Mouse (Mus musculus) lung, postnatal 0 days (tissue): ENCODE data around the gene Csdc2.
"Not testable (repeated sequence)": the region's sequence is repeated elsewhere in the genome, so short reads cannot be mapped to it uniquely, and the experiment has no call there.

Experiments used
- CTCF ChIP-seq: IDR thresholded peaks from 2 replicates; pipeline ENCODE4 v1.5.1; 2016; ENCODE audit warnings: antibody characterized with exemption, mild to moderate bottlenecking
- EP300 ChIP-seq: IDR thresholded peaks from 2 replicates; pipeline ENCODE4 v1.6.1; 2016; ENCODE audit warnings: antibody characterized with exemption, mild to moderate bottlenecking, control low read depth

DNA sequence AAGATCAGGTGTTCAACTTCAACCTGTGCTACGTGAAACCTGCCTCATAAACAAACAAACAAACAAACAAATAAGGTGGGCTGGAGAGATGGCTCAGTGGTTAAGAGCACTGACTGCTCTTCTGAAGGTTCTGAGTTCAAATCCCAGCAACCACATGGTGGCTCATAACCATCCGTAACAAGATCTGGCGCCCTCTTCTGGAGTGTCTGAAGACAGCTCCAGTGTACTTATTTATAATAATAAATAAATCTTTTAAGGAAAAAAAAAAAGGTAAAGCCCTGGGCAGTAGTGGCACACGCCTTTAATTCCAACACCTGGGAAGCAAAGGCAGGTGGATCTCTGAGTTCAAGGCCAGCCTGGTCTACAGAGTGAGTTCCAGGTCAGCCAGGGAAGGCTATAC lies 27.8 kb upstream of the Csdc2 start:
- TF ChIP-seq CTCF: peak; percentile 28
- not testable (repeated sequence) for TF ChIP-seq EP300
